Mouse (Mus musculus): ENCODE results near the gene Ifrd2.

The Ifrd2 gene

DNA sequence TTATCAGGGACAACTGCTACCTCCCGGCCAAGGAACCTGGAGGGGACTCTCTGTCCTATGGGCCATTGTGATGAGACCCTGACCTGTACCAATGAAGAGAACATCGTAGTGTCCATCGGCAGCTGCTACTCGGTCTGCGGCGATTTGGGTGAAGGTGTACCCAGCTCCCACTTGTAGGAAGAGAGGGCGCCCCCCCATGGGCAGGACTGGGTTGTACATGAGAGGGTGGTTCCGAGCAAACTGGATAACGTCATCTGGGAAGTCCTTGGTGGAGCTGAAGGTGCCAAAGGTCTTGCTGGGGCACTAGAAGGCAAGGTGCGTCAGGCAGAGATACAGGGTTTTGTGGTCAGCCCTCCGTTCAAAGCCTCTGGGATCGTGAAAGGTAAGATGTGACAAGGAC, 13.3 kb downstream of the Ifrd2 start:
- no peak for DNase-seq

DNA sequence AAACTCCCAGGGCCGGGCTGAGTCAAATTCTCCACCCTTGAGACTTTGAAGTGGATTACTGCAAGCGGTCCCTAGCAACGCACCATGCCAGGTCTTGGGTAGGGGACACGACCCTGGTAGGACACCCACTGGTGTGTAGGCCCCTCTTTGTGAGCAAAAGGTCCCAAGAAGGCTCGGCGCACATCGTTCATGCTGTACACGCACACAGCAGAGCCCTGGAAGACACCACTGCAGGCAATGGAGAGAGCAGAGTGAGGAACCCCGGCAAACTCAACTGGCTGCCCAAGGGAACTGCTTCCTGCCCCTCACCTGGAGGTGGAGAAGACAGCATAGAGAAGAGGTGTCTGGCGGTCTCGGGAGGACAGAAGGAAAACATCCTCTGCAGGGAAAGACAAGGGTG, 13.8 kb downstream of the Ifrd2 start:
- no peak for DNase-seq

DNA sequence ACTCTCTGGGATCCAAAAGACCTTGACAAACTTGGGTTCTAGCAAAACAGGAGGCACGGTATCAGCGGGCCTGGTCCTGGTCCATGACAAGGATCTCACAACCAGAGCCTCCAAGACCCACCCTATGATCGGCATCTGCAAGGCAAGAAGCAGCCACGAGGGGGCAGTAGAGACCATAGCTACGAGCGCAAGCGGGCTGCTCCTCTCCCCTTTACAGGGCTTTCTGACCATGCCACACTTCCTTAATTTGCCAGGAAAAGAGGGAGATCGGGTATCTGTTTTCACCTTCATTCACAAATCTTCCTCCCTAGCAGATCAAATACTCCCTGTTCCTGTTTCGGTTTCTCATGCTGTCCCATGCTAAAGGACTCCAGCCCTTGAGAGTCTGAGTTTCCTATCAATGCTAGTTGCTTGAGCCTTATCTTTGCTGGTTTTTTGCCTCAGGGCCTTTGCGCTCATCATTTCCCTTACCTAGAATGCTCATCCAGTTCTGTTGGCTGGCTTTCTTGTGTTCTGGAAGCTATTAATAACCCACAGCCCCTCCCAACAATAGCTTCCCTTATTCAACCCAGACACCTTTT, 14.7 kb downstream of the Ifrd2 start:
- peak; percentile 95 for DNase-seq

DNA sequence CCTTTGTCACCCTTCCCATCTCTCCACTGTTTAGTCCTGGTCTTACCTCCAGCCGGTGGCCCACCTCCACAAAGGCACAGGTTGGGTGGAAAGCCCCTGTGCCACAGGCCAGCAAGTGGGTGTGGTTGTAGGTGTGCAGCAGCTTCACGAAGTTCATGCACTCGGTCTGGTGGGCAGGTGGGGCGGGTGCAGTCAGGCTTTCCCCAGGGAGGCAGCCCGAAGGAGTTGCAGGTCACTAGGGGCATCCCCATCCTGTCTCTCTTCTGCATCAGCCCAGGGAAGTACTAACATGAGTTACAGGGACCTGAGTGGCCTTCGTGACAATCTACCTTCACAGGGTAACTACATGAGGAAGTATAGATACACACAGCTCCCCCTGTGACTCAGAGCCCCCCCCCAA, 15.8 kb downstream of the Ifrd2 start:
- no peak for DNase-seq

DNA sequence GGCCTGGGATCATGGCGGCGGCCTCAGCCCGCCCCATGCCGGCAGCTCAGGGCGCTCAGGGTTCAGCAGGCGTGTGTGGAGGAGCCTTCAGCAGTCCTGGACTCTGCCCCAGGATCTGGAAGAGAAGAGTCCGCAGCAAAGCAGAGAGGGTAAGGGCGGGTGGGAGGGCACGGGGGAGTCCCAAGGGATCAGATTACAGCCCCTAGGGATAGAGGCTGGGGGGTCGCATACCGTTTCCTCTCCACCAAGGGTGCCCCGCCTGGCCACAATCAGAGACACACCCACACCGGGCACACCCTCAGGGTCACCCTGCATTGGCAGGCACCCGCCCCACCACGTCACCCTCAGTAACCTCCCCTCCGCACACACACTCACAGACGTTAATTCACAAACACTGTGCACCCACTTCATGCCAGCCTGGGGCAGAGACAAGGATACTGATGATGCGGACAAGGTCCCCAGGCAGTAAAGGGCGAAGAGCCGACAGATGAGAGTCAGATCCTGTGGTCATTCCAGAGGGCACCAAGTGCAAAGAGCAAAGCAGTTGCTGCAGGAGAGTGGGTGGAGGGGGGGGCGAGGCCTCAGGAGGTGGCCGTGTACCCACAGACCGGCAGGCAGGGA, 17.7 kb downstream of the Ifrd2 start:
- DNase-seq, result peak; percentile 76

DNA sequence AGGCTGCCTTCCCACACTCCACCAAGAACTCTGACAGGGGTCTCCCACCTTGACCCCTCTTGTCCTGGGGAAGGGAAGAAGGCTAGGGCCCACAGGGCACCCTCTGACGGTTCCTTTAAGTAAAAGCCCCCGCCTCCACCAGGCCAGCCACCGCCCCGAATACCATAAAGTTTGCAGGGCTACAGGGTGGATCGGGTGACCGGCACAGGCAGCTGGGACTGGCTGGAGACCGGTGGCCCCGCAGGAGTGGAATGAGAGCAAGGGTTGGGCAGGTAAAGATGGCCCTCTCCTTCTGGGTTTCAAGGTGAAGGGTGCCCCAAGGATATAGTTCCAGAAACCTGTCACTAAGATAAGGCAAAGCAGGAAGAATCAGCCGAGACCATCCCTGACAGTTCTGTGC, 19.1 kb downstream of the Ifrd2 start:
- DNase-seq, result peak; percentile 41

DNA sequence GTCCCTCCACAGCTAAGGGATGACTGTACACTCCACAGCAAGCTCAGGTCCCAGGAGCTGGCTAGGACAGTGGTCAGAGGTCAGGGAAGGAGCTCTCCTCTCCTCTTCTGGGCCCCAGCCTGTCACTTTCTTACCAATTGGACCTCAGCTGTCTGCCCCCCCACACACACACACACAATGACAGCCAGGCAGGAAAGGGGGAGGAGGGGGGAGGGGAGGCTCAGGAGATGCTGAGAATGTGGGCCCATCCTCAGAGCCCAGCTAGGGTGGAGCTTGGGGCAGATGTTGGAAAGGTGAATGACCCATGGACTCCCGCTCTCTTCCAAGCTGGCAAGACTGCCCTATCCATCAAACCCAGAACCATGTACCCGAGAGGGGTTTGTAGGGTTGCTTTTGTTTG, 19.6 kb downstream of the Ifrd2 start:
- DNase-seq, result no peak

DNA sequence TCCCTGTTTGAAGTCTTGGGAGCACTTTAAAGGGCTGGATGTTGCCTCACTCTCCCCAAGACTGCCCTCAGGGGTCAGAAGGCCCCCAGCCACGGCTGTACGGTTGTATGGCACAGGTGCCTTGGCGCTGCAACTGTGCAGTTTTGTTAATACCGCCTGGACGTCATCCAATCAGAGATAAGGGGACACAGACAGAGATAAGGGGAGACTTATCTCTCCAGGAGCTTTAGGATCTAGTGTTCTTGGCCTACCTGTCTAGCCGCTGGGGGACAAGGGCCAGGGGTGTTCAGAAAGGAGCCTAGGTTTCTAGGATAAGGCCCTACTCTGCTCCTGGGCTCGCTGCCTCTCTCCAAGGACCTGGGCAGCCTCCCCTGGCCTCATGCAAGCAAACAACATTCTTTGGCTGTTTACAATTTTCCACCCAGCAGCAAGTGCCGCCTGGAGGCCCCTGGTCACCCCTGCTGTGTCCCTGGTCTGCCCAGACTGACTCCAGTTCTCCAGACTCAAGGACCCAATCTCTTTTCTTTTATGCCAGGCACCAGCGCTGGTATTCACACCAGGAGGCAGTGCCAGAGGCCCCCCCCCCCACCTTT, 20.3 kb downstream of the Ifrd2 start:
- peak; percentile 47 for DNase-seq

DNA sequence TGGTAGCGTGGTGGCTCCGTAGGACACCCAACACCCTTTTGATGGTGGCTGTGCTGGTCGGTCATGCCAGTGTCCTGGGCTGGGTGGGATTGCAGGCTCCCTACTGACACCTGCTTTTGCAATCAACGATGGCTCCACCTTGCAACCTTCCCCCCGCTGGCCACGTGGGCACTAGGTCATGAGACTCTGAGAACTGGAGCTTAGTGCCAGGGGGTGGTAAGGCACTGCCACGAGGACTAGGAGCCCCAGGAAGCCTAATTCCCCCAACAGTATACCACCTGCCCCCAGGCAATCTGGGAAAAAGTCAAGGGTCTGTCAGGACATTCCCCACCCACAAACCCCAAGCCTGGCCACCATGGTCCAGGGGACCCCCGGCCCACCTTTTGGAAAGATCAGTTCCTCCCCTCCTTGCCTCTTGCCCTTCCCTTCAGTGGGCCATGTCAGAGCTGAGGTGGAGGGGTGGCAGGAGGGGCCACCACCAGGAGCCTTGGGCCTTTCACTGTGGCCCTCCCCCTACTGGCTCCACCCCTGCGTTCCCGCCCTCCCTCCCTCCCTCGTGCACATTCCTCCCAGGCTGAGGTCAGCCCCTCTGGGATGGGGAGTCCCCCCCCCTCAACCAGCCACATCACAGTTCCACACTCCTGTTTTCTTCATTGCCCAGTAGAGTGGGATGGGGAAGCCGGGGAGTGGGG, 21.4 kb downstream of the Ifrd2 start, which contains the start of gene Sema3b:
TSS of gene Sema3b (minus strand) at position 489 of the 692 bp plus-strand sequence.
- peak; percentile 58 for DNase-seq

DNA sequence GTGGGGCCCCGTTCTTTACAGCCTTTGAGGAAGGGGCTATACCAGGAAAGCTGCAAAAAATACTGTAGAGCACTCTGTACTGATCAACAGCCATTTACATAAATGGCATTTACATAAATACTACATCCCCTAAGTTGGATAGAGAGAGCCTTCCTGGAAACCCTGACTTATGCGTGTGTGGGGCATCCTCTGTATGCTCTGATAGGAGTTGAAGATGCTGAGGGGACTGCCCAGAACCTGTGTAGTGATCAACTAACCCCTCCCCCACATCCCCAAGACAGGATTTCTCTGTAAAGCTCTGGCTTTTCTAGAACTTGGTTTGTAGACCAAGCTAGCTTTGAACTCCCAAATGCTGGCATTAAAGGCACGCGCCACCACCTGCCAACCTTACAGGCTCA, 22.0 kb downstream of the Ifrd2 start:
- DNase-seq, result no peak

DNA sequence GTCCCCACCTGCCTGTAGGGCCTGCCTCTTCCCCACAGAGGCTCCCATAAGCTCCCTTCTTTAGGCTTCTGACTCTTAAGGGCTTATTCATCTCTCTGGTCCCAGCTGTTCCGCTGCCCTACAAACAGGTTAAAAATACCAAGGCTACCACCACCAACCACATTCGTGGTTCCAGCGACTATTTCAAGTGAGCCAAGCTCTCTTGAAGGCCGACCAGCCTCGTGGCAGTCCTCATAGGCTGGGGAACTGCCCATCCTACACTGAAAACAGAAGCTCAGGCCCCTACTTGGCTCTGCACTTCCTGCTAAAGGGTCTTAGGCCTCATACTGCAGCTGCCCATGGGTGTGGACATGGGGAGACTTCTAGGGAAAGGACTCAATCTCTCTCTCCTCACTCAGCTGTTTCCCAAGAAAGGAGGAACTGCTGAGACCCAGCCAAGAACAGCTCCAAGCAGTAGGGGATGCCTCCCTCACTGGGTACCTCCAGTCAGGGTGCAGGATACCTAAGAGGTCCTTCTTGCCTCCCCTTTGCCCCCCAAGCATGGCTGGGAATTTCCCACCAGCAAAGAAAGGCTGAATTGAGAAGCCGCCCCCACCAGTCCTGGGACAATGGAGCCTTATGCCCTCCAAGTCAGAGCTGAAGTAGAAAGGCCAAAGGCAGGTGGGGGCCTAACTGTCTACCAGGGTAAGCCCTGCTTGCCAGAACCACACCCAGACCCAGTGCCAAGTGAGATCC, 24.2 kb downstream of the Ifrd2 start:
- DNase-seq, result no peak

DNA sequence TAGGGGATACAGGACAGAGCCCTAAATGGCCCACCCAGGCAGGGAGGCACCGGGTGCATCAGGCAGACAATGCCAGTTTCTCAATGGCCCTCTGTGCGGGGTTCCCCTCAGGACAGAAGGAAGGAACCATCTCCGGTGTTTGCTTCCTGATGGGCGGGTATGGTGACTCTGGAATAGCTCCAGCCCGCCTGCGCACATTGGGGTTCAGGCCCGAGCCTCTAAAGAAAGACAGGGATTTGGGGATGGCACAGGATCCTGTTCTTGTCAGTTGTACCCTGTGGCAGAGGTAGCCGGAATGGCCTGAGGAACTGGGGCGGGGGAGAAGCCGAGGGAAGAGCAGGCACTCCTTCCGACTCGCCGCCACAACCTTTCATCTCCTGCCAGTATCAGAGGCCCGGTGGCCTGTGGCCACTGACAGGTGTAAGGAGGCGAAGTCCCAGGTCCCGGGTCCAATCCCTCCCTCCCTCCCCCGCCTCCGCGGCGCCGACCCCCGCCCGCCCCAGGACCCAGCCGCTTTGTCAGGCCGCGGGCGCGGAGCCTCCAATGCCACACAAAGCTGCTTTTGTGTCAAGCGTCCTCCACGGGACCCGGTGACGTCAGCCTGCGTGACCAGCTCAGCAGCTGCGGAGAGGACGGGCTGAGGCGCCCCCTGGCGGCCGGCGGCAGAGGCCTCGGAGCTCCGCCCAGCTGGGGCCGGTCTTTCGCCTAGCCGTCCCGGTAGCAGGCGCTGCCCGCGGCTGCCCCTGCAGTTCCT, 24.9 kb downstream of the Ifrd2 start:
- DNase-seq, result peak; percentile 99

DNA sequence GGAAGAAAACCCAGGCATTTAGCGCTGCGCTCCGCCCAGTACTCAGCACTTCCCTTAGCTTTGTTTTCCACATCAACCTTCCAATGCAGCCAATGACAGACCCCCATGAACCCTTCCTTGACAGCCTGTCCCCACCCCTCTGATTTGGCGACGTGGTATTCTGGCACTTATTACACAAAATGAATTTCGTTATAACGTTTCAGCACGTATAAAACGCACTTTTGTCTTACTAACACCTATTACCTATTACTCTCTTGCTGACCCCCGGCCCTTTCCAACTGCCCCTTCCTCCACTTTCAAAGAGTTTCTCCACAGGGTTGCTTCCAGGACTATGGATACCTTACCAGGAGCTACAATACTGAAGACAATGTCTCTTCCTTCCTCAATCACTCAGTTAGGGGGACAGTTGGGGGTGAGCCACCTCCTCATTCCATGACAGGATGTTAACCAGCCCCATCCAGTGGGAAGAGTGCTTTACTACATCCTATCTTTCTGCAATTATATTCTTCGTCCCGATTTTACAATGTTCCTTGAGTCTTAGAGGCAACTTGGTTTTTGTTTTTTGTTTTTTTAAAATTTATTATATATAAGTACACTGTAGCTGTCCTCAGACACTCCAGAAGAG, 25.6 kb downstream of the Ifrd2 start:
- peak; percentile 54 for DNase-seq

DNA sequence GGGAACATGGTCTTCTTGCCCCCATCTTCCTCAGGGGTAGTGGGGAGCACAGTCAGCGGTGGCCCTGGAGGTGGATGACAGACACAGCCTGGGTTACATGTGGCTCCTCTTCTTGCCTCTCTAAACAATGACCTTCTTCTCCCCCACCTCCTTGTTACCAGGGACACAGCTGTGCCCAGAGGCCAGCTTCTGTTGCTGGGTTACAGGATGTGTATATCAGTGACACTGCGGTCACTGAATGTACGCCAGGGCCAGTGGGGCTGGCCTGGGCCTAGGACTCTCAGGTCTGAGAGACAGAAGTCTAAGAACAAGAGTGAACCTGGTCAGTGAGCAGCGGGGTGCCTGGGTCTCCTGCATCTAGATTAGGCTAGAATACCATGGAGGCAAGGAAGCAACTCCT, 27.6 kb downstream of the Ifrd2 start:
- no peak for DNase-seq

DNA sequence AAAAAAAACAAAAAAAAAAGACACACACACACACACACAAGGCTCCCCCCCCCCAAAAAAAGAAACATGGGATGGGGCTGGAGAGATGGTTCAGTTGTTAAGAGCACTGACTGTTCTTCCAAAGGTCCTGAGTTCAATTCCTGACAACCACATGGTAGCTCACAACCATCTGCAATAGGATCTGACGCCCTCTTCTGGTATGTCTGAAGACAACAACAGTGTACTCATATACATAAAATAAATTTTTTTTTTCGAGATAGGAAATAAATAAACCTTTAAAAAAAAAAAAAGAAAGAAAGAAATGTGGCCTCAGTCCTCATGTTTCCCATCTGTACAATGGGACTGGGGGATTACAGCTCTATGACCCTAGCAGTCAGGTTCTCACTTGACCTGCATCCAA, 30.0 kb downstream of the Ifrd2 start:
- no peak for DNase-seq

DNA sequence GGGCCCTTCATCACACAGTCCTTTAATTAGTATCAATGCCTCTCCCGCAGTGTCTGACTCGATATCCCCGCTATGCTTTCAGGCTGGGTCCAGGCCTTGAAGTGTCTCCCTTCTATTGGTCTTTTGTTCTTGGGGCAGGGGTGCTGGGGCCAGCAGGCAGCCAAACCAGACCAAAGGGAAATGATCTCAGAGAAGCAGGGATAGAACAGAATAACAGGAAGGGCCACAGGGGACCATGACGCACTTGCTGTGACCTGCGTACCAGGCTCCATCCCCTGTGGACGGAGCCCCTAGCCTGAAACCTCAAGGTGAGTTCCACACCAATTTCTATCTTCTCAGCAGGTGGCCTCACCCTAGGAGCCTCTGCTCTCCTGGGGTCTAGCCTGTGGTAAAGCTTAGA, 30.7 kb downstream of the Ifrd2 start:
- DNase-seq, result peak; percentile 59

DNA sequence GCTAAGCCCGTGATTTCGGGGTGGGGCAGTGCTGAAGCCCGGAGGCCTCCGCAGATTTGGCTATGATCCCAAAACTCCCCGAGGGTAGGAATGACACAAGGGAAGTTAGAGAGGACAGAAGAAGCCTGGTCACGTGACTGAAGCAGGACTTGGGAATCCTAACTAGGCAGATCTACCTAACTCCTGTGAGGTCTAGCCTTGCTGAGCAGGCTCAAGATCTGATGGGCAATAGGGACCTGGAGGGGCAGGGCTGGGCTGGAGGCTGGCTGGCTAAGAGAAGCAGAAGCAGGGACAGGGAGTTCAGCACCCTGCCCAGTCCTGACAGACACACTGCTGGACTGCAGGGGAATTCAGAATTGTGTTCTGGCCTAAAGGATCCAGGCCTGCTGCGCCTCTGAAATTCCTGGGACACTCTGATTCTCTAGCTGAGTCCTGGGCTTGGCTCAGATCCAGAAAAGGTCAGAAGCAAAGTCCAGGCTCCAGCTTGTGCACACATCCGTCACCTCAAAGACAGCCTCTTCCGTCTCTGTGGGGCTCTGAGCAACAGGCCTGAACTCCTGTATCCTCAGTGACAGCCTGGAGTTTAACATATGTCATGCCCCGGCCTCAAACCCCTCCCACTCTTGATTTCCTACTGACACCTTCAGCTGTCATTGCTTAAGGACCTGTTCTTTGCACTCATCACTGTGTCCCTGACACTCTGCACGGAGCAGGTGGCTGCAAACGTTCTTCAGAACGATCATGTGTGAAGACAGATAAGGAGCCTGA, 31.5 kb downstream of the Ifrd2 start:
- DNase-seq, result peak; percentile 76

DNA sequence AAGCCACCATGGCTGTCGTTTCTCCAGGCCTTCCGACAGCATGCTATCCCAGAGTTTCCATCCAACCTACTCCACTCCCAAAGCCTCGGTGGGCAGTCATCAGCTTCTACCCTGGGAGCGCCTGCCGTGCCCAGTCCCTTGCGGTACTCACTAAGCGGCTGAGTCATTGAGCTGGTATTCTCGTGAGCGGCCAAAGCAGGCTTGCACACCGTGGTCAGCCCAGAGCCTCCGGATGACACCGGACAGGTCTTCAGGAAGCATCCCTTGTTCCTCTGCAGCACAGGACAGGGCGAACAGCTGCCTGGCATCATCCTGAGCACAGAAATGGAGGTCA, 32.1 kb downstream of the Ifrd2 start:
- no peak for DNase-seq

DNA sequence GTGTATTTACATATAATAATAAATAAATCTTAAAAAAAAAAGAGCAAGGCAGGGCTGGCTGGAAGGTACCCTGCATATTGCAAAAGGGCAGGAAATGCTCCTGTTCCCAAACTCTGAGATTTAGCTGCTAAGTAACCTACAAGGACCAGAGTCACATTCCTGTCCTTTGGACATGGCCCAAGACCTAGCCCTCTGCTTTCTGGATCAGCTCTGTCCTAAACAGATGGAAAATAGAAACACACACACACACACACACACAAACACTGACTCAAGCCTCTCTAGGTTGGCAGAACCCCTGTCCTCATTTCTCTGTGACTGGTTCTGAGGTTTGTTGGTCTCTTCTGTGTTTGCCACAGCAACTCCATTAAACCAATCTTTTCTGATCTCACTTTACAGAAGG, 33.5 kb downstream of the Ifrd2 start:
- DNase-seq, result peak; percentile 61

DNA sequence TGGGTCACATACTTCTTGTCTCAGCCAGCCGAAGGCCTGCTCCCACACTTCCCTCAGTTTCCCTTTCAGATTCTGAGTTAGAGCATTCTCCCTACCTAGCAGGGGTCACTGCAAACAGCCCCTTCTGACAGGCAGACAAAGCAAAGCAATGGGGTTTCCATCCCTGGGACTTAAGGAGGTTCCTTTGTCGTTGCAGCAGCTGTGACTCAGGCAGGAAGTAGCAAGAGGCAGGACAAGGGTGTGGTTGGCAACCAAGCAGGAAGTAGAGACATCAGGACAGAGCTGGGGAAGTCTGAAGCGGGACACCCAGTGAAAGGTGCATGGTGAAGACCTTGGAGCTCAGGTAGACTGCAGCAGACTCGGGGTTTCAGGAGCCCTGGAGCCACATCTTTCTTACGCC, 37.1 kb downstream of the Ifrd2 start:
- peak; percentile 86 for DNase-seq

DNA sequence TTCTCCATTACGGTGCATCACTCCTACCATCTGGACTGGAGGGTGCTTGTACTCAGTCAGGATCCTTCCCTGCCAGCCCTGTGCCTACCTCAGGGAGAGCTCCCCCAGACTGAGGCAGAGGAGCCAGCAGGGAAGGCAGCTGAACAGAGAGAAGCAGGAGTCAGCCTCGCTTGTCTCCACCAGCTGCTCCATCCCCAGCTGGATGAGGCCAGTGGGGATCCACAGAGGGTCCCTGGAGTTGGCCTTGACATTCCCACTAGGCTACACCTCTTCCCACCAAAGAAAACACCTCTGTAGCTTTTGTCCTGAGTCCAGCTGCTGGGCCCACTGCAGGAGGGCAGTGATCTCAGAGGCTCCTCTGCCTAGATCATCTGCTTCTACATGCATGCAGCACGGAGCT, 37.5 kb downstream of the Ifrd2 start:
- no peak for DNase-seq

Measured in lung, postnatal 36 days (tissue).